Mouse (Mus musculus): ENCODE results near the gene Vps13d.

Gene Vps13d

DNA sequence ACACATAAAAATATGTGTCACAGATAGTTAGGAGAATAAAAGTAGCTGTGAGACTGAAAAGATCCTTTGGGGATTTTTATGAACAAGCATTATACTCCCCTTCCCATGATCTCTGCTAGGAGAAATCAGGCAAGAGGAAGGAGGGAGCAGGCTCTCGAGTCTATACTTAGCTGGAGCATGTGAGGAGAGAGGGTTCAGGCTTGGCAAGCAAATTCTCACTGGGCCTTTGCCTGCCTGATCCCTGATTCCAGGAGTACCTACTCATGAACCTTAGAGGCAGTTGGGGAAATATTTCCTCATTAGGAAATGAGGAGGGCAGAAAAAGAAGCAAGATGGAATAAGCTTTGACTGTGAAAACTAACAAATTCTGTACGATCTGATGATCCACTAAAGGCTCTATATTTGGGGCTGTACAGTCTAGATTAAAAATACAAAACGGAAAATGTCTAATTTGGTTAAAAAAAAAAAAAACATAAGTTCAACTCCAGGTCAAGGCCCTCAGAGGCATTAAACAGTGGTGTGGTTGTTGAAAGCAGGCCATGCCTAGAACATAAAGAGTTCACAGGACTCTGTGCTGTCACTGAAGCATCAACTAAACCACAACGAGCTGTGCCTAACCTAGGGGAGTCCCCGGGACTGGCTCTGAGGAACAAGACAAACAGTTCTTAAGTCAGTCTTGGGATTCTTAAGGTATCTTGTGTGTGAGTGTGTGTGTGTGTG, 149.3 kb downstream of the Vps13d start:
- ChIA-PET CTCF (interaction anchor here in 1 of 4 experiments (0.8 kb wide), 1 partner anchor 155 kb away, joined by 3 read pairs; no protein-coding TSS in a partner anchor), POLR2A (interaction anchor here in 1 of 4 experiments (0.8 kb wide), 1 partner anchor 9 kb away, joined by 3 read pairs; no protein-coding TSS in a partner anchor)

DNA sequence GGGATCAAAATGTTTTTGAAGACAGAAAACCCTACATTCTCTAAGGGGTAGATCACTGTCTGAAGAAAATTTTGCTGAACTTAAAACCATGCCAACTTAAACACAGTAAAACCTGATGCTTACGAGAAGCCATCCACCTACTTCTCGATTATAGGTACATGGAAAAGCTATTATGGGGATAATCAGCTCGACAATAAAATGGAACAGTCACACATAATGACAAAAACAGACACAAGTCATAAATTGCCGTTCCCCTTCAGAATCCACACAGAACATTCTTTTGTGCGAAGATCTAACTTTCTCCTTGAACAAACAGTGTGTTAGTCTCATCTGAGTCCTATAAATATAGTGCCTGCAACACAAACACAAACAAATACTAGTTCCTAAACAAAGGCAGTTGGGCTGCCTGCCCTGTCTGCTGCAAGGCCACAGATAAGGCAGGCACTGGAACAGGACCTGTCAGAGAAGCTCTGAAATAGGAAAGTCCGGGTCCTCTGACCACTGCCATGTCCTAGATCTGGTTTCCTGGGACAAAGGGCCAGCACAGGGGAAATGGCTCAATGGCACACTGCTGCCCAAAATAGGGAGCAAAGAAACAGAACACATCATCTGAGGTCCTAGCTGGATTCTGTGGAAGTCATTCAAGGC, 153.5 kb downstream of the Vps13d start:
- POLR2A ChIA-PET = interaction anchor here in 1 of 4 experiments (1.1 to 1.4 kb wide), 3 partner anchors 11 to 42 kb away, joined by 3 read pairs; no protein-coding TSS in a partner anchor
- CTCF ChIA-PET = no interaction called here

DNA sequence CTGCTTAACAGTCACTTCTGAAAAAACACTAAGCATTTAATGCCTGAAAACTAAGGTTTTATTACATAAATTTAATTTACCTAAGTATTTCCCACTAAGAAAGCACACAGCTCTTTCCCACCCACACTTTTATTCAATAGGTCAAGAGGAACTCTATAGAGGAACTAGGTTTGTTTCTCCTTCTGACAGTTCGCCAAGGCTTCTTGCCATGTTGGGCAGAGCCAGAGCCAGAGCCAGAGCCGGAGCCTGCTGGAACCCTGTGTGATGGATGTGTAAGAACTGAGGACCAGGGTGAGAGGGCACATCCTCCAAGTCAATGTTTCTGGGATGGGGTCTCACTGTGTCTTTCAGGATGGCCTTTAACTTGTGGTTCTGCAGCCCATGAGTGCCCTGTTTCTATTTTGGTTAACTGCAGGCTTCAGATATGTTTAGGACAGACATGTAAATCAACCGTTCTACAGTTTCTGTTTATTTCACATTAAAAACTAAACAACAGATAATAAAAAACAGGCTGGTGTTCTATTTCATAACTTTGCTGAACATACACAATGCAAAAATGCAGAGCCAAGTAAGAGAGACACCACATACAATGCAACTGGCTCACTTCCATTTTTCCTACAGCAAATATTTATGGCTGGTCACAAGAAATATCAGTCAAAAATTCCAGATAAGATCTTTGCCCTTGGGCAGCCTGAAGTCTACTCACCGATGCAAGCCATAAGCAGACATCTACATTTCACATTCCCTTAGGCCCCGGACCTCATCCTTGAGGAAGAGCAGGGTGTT, 157.0 kb downstream of the Vps13d start:
- CTCF ChIA-PET = no interaction called here
- POLR2A ChIA-PET = interaction anchor here in 1 of 4 experiments (0.6 kb wide), 1 partner anchor 109 kb away, joined by 3 read pairs; no protein-coding TSS in a partner anchor

DNA sequence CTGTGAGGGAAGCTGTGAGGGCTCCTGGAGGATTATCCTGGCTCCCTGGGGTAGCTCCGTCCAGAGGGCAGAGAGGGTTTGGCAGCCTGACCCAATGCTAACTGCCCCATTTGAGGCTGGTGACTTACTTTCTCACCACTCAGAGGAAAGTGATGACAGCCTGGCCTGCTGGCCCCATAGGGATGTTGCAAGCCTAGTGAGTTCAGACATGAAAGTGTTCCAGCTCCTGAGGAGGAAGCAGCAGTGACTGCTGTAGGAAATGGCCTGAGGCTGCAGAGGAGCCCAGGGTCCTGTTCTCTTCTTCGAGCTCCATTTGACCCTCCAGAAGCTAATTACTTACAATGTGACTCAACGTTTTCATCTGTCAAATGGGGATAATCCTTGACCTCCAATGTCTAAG, 157.8 kb downstream of the Vps13d start:
- POLR2A ChIA-PET = interaction anchor here in 1 of 4 experiments (0.6 kb wide), 1 partner anchor 108 kb away, joined by 3 read pairs; no protein-coding TSS in a partner anchor
- CTCF ChIA-PET = no interaction called here

DNA sequence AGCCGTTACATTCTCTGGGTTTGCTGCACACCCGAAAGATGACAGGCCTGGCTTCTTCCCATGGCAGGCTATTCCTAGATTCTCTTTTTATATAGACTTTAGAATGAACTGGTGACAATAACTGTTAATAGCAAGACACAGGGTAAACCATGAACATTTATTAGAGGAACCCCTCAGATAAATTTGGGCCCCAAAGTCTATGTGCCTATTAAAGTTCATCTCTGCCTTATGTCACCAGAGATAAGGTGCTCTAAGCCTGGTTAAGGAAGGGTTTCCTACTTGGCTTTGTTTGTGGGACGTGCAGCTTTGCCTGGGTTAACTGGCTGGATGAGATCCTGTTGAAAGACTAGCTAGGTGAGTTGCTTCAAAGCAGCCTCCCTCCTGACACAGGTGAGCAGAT, 159.4 kb downstream of the Vps13d start:
- POLR2A ChIA-PET = interaction anchor here in 1 of 4 experiments (0.9 kb wide), 1 partner anchor 9 kb away, joined by 3 read pairs; no protein-coding TSS in a partner anchor
- CTCF ChIA-PET = interaction anchor here in 1 of 4 experiments (0.5 kb wide), 1 partner anchor 132 kb away, joined by 4 read pairs; no protein-coding TSS in a partner anchor

DNA sequence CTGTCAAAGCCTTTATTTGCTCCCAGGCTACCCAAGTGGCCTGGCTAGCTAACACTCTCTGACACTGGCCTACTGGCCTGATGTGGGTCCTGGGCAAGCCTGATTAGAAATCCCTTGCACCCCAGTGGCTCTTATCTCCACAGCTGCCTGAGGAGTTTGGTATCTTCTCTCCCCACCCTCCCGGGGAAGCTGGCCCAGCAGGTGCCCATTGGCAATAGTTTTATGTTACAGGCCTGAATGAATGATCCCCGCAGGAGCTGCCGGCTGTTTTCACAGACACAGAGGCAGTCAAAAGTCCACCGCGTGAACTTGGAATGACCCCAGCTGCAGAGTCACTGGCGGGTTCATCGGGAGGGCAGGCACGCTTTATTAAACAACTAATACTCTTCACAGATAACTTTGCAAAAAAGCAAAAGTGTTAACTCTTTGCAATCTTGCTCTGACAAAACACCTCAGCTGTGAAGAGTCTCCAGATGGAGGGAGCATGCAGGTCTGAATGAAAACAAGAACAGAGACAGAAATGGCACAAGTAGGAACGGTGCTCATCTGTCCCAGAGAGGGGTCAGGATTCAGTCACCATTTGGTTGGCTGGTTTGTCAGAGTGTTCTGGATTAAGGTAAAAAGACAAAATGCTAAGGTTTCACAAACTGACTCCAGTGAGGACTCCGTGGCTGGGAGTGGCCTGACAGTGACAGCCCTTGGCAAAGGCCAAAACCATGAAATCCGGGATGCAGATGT, 160.1 kb downstream of the Vps13d start:
- POLR2A ChIA-PET = interaction anchor here in 1 of 4 experiments (0.8 to 1.3 kb wide), 3 partner anchors 9 to 104 kb away, joined by 4 to 5 read pairs (median 4); no protein-coding TSS in a partner anchor
- CTCF ChIA-PET = no interaction called here

DNA sequence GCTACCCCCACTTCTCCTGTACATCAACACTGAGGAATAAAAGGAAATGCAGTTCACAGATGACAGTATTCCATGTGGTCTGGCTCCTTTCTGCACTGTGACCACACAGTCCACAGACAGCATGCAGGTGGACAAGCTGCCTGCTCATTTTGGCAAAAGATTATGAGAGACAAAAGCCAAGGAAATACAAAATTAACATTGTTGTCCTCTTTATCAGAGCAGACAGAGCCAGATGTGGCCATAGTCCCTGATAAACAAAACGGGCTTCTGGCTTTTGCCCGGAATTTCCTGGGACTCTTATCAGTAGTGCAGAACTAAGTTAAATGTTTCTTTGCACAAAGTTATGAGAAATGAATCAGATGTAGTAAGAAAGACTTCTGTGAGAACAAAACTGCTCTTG, 161.4 kb downstream of the Vps13d start:
- ChIA-PET CTCF (interaction anchor here in 1 of 4 experiments (0.6 kb wide), 1 partner anchor 43 kb away, joined by 3 read pairs; no protein-coding TSS in a partner anchor), POLR2A (interaction anchor here in 1 of 4 experiments (0.6 to 1.6 kb wide), 5 partner anchors 9 to 132 kb away, joined by 3 to 5 read pairs (median 4); no protein-coding TSS in a partner anchor)

DNA sequence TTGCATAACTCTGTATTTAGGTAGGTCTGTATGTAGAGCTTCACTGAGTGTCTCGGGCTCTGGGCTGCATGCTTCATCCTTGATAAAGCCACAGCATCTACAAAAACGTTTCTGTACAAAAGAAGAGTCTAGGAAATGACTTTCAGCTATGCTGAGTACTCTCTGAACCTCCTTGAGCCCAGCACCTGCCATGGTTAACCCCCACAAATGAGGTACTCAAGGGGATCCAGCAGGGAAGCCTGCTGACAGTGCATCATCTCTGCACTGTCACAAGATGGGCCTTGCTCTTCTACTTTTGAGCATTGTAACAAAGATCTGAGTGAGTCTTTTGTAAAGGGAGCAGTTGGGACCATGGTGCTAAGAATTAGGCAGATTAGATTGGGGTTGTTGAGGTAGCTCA, 162.2 kb downstream of the Vps13d start:
- POLR2A ChIA-PET = interaction anchor here in 1 of 4 experiments (0.6 to 1.6 kb wide), 3 partner anchors 8 to 131 kb away, joined by 3 to 5 read pairs (median 3); no protein-coding TSS in a partner anchor
- CTCF ChIA-PET = no interaction called here

DNA sequence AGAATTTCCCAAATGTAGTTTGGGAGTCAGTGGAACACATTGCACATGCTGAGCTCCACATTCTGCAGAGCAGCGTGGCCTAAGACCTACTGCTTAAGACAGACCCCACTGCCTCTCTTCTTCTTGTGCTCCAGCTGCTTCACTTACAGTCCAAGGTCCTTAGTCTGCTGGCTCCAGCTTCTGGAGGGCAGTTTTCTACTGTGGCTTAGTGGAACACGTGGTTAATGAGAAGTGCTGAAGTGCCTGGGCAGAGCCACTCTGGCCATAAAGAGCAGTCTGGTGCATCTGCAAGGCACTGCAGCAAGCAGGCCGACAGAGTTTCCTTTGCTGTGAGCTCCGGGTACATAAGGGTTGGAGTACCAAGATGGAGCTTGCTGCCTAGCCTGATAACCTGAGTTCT, 163.3 kb downstream of the Vps13d start:
- ChIA-PET POLR2A (interaction anchor here in 2 of 4 experiments (0.8 to 1.4 kb wide), 5 partner anchors 8 to 32 kb away, joined by 3 to 4 read pairs (median 3); no protein-coding TSS in a partner anchor), CTCF (no interaction called here)

DNA sequence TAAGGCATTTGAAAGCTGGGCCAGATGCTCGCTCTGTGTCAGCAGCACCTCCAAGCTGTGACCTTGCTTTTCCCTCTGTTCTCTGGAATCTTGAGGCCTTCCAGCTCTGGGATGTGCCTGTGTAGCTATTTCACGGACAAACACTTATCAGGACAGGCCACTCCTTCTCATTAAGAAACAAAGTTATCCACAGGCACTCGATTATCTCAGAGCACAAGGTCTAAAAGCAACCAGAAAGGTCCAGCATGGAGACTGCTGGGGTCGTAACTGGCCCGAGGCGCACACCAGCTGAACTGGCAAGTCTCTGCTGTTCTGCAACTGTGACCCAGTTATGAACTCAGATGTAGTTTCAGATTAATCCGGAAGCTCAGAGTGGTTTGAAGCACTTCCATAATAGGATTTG, 168.4 kb downstream of the Vps13d start:
- ChIA-PET CTCF (interaction anchor here in 1 of 4 experiments (0.6 kb wide), 1 partner anchor 245 kb away, joined by 4 read pairs; no protein-coding TSS in a partner anchor), POLR2A (interaction anchor here in 1 of 4 experiments (0.8 to 0.9 kb wide), 2 partner anchors 9 to 17 kb away, joined by 3 to 4 read pairs; no protein-coding TSS in a partner anchor)

DNA sequence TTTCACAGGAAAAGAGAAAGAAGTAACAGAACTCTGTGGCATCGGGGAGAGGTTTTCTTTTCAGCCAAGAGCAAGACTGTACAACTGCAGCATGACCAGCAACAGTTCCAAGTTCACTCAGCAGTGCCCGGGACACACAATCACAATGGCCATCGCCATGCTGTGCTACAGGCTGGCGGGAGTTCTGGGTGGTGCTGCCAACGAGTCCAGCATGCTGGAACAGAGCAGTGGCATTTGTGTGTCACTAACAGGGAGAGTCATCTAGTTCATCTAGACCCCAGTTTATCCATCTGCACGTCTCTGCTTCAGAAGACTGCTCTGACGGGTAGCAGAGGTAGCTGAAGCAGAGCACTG, 169.4 kb downstream of the Vps13d start:
- ChIA-PET CTCF (no interaction called here), POLR2A (no interaction called here)

DNA sequence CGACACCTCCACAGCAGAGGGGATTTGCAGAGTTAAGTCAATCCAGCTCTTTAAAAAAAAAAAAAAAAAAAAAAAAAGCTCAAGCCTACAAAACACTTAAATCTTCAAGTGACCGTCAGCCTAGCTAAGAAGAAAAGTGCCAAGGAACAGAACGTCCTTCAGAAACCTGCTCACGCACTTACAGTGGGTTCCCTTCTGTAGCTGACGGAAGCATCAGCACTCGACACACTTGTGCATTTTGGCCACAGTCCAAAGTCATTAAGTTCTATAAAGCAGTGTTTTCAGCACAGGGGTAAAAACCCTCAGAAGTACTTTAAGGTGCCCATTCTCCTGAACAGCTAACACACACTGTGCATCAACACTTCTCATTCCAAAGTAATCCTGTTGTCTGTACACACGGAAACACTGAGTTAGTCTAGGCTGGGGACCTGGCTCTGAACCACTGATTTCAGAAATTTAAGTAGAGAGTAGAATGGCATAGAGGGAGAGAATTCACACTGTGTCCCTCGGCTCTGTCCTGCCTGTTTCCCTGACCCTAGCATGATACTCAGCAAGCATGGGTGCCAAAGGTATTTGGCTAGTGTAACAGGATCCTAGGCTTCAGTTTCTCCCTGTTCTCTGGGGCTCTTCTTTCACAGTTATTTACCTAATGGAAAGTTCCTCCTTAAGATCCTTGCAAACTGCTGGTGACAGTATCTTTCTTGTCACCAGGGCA, 170.0 kb downstream of the Vps13d start:
- CTCF ChIA-PET = interaction anchor here in 2 of 4 experiments (0.6 to 0.7 kb wide), 3 partner anchors 31 to 271 kb away, joined by 3 to 16 read pairs (median 3); no protein-coding TSS in a partner anchor
- POLR2A ChIA-PET = interaction anchor here in 1 of 4 experiments (0.7 to 1.3 kb wide), 3 partner anchors 8 to 21 kb away, joined by 3 to 5 read pairs (median 5); no protein-coding TSS in a partner anchor

DNA sequence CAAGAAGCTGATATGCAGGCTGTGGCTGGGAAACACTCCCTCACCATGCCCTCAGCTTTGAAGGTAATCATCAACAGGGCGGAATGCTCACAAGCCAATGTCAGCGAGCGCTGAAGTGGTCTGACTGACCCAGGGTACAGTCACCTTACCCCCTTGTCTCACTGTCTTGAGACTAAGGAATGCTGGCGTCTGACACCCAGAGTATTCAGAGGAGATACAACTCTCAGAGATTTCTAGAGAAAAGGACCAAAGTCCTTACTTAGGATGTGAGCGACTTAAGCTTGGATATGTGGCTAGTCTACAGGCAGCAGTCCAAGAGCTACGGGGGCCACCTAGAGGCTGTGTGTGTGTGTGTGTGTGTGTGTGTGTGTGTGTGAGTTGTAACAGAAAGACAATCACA, 170.9 kb downstream of the Vps13d start:
- ChIA-PET CTCF (interaction anchor here in 2 of 4 experiments (0.5 to 0.6 kb wide), 2 partner anchors 133 to 272 kb away, joined by 3 read pairs; no protein-coding TSS in a partner anchor), POLR2A (interaction anchor here in 1 of 4 experiments (0.7 to 1.3 kb wide), 3 partner anchors 7 to 20 kb away, joined by 3 to 5 read pairs (median 5); no protein-coding TSS in a partner anchor)

DNA sequence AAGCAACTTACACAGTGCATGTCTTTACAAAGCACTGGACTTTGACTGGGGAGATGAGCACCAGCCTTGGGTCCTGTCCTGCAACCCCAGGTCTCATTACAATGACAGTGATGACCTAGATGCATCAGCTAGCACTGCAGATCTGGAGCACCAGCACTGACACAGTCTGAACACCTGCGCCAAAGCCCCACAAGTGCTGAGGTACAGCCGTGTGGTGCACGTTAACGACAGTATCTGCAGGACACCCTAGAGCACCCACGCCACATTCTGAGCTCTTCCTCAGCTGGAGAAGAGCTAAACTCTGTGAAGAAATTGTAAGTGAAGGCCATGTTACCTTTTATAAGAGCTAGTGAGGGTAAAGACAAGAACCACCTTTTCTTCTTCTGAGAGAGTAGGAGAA, 172.0 kb downstream of the Vps13d start:
- POLR2A ChIA-PET = interaction anchor here in 2 of 4 experiments (0.8 to 1.9 kb wide), 4 partner anchors 9 to 26 kb away, joined by 3 to 5 read pairs (median 4); no protein-coding TSS in a partner anchor
- CTCF ChIA-PET = interaction anchor here in 2 of 4 experiments (0.5 to 1.1 kb wide), 2 partner anchors 105 to 220 kb away, joined by 3 to 4 read pairs; no protein-coding TSS in a partner anchor

DNA sequence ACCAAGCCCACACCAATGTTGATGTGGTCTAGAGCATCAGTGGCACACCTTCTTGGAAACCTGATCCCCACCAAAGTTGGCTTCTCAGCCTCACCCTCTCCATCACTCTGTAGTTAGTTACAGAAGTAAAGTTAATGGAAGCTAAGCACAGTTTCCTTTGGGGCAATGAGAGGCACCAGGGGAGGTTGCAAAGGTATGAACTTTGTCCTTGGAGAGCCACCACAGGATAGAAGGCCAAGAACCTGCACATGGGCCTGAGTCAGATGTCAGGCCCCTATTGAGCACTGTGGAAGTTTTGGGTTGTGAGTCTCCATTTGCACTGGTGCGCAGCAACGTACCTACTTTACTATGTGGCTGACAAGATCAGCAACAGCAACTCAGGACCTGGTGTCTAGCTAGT, 172.6 kb downstream of the Vps13d start:
- CTCF ChIA-PET = interaction anchor here in 2 of 4 experiments (0.6 to 1.1 kb wide), 2 partner anchors 104 to 279 kb away, joined by 3 to 5 read pairs; no protein-coding TSS in a partner anchor
- POLR2A ChIA-PET = interaction anchor here in 2 of 4 experiments (1.0 to 1.9 kb wide), 3 partner anchors 20 to 25 kb away, joined by 3 to 5 read pairs (median 3); no protein-coding TSS in a partner anchor

DNA sequence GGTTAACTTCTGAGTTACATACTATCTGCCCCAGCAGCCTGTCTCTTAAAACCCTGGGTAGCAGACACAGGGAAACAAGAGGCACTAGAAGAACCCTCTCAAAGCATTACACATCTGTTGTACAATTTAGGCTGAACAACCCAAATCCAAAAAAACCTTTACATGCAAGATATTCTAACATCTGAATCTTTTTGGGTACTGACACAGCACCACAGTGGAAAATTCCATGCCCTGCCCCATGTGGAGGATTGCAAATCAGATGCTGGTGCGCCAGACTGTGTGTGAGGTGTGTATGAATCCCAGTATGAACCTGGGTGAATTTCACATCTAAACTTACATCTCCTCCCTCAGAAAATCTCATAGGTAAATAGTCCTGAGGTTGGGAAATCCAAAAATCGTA, 174.4 kb downstream of the Vps13d start:
- CTCF ChIA-PET = no interaction called here
- POLR2A ChIA-PET = no interaction called here

DNA sequence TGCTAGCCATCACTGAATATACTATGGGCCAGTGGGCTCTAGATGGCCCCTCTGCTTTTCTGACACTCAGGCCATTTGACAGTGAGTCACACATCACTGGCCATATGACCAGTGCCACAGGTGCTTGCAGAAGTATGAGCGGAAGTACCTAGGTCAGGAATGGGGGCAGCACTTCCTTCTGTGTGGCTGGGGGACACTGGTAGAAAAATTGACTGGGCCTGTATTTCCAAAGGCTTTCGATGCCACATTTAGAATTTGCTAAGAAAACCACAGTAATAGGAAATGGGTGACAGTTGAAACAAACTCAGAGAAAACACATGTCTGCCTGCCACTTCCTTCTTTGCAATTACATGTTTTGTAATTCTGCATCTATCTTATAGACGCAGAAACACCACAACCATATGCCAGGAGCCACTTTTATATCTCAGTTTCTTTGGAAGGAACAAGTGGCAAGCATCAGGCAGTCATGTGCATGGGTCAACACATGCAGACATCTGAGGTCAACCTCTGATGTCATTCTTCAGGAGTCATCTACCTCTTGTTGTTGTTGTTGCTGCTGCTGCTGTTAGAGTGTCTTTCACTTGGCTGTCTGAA, 175.6 kb downstream of the Vps13d start:
- ChIA-PET POLR2A (no interaction called here), CTCF (no interaction called here)

Measured in embryonic stem cell, embryonic (primary cell).